Mouse (Mus musculus): ENCODE data around the gene Gm8232.
"Not testable (repeated sequence)": the region's sequence is repeated elsewhere in the genome, so short reads cannot be mapped to it uniquely, and the experiment has no call there.

DNA sequence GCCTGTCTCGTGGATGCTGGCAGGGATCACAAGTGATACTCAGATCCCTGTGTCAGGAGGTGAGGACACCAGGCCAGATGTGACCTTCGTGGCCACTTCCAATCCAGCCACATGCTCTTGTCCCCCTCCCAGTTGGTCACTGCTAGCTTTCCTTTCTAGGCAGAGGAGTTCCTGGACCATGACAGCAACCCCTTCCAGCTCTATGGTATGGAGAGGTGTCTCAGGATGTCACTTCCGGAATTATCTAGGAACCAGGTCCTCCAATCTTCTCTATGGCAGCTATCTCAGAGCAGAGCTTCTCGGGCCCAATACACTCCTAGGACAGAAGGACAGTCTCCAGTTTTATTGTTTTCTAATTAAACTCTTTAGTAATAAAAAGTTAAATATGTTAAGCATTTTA lies 49.2 kb upstream of the Gm8232 start:
- not testable (repeated sequence) for TF ChIP-seq CTCF (IDR thresholded peaks at IDR 0.05; ENCODE audit: control insufficient read depth, insufficient read depth, low read length); POLR2A (IDR thresholded peaks at IDR 0.05; ENCODE audit: borderline replicate concordance, control insufficient read depth, low read depth, low read length)
